Mouse (Mus musculus) forebrain, embryonic 12.5 days (tissue): ENCODE measurements around the gene Arid1b. TPM values are rescaled to one million over a fixed set of nuclear protein-coding genes. Genes with fewer than 3 reads are reported as not detected.

Source experiments
- ATAC-seq: fragments of 200-750 bp; cut with Nextera tagmentation; 2 replicates; pipeline ENCODE4 v1.8.0; 2017; ENCODE audit warnings: moderate TSS enrichment; ENCODE audit not compliant: low FRiP score
- H3K27ac ChIP-seq: fragments of 300-500 bp; sonication (generic); 2 replicates; pipeline ENCODE4 v1.5.1; 2016; ENCODE audit warnings: mild to moderate bottlenecking
- H3K27me3 ChIP-seq: fragments of 300-500 bp; sonication (generic); 2 replicates; pipeline ENCODE4 v1.6.1; 2016; ENCODE audit warnings: mild to moderate bottlenecking
- H3K36me3 ChIP-seq: fragments of 300-500 bp; sonication (generic); replicated peaks from 2 replicates; pipeline ENCODE4 v1.6.1; 2016; ENCODE audit warnings: mild to moderate bottlenecking
- H3K4me1 ChIP-seq: fragments of 300-500 bp; sonication (generic); 2 replicates; pipeline ENCODE4 v1.6.1; 2016
- H3K4me2 ChIP-seq: fragments of 300-500 bp; sonication (generic); 2 replicates; pipeline ENCODE4 v1.6.1; 2016; ENCODE audit warnings: mild to moderate bottlenecking, moderate library complexity
- H3K4me3 ChIP-seq: fragments of 300-500 bp; sonication (generic); replicated peaks from 2 replicates; pipeline ENCODE4 v1.5.1; 2016; ENCODE audit warnings: mild to moderate bottlenecking
- H3K9ac ChIP-seq: fragments of 300-500 bp; sonication (generic); 2 replicates; pipeline ENCODE4 v1.6.1; 2016; ENCODE audit warnings: mild to moderate bottlenecking
- H3K9me3 ChIP-seq: fragments of 300-500 bp; sonication (generic); 2 replicates; pipeline ENCODE4 v1.6.1; 2016
- WGBS: fragments of 180-500 bp; shearing (Covaris S2); methylation state at CpG from one replicate; pipeline ENCODE4 v1.1.7; 2016; 5-methylcytosine and 5-hydroxymethylcytosine counted together
- polyA plus RNA-seq: library from polyadenylated mRNA; unstranded; fragments of >200 nt; fragmentation: Nextera tagmentation; extraction: Ambion mirVana; gene quantifications from 2 replicates; pipeline ENCODE4 v1.2.1, GENCODE M21; 2016

Gene Arid1b
- polyA plus RNA-seq, 1 experiment from 2014 or later, result 17.4 TPM

DNA sequence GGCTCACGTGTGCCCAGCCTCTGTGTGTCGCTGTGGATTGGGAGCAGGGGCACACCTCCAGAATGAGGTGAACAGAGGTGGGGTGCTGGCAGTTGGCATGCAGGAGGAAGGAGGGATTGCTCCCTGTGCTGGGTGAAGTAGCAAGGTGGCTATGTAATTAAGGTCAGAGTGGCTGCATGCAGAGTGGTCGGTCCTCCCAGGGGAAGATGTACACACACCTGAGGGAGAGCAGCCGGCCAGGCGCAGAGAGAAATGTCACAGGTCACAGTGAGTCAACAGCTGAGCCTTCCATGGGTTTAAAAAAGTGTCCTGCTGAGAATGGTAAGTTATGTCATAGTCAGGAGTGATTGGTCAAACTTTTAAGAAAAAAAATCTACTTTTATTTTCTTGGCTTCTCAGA lies 14.6 kb downstream of the Arid1b start:
- peaks cover 72% of the 10 kb centered on the region for H3K4me1 ChIP-seq
- WGBS, result 73% methylated on average over 5 of the region's 5 CpGs
- ATAC-seq, result no peak
- no peak overlapping the region for H3K4me2 ChIP-seq
- H3K27me3 ChIP-seq, result peaks cover 52% of the 10 kb centered on the region
- no peak overlapping the region for H3K9ac ChIP-seq
- H3K9me3 ChIP-seq, result no peaks in the 10 kb centered on the region
- no peaks in the 10 kb centered on the region for H3K36me3 ChIP-seq
- no peak overlapping the region for H3K27ac ChIP-seq
- H3K4me3 ChIP-seq, result no peak overlapping the region

- Histone ChIP-seq H3K9ac (no peak overlapping the region), H3K27me3 (peaks cover 46% of the 10 kb centered on the region), H3K4me2 (no peak overlapping the region), H3K36me3 (no peaks in the 10 kb centered on the region), H3K9me3 (no peaks in the 10 kb centered on the region), H3K4me1 (peaks cover 68% of the 10 kb centered on the region), H3K4me3 (no peak overlapping the region), H3K27ac (no peak overlapping the region)
- 76% methylated on average over 12 of the region's 12 CpGs for WGBS
- no peak for ATAC-seq
Observed at GRCm38 (mm10) chr17:5009526-5010260, 15.6 kb downstream of the Arid1b start.

DNA sequence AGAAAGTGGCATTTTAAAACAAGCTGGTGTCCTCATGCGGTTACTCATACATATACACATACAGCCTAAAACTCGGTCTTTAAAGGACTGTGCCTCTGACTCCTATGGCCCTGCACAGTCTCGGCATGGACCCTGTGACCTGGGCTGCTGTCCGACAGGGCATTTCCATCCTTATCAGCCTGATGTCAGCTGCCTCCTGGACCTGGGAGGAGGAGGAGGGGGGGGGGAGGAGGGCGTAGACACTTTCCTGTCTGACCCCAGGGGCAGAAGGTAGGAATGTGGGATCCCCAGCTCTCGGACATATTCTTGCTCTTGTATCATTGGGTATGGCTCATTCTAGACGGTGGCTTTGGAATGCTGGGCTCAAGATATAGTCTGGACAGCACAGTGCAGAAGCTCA lies 16.6 kb downstream of the Arid1b start:
- 80% methylated on average over 6 of the region's 7 CpGs for WGBS

DNA sequence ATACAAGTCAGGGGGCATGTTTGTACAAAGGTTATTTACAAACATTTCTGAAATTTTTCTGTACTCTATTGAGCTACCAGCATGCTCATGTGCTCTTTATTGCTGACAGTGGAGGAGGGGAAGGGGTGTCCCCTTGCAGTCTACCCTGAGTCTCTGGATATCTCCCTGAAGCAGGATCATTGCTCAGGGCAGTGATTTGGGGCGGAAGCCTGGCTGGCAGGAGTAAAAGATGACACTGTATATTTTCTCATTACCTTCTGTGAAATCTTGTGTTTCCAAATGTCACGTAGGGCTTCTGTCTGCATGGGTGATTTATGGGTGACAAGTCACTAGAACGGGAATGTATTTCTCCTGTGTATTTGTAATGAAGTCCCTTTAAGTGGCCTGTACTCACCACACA lies 18.0 kb downstream of the Arid1b start:
- H3K4me1 ChIP-seq, result peaks cover 52% of the 10 kb centered on the region
- H3K27me3 ChIP-seq, result peaks cover 30% of the 10 kb centered on the region
- no peaks in the 10 kb centered on the region for H3K36me3 ChIP-seq
- no peak overlapping the region for H3K4me3 ChIP-seq
- no peaks in the 10 kb centered on the region for H3K9me3 ChIP-seq
- ATAC-seq, result no peak
- no peak overlapping the region for H3K27ac ChIP-seq
- WGBS, result 89% methylated on average over 3 of the region's 3 CpGs
- no peak overlapping the region for H3K9ac ChIP-seq
- no peak overlapping the region for H3K4me2 ChIP-seq

More for the DNA sequence above, 16.6 kb downstream of the Arid1b start:
- no peaks in the 10 kb centered on the region for H3K9me3 ChIP-seq
- no peak overlapping the region for H3K27ac ChIP-seq
- H3K4me2 ChIP-seq, result no peak overlapping the region
- H3K4me3 ChIP-seq, result no peak overlapping the region
- peaks cover 58% of the 10 kb centered on the region for H3K4me1 ChIP-seq
- ATAC-seq, result no peak
- H3K27me3 ChIP-seq, result peaks cover 35% of the 10 kb centered on the region
- H3K9ac ChIP-seq, result no peak overlapping the region
- no peaks in the 10 kb centered on the region for H3K36me3 ChIP-seq

DNA sequence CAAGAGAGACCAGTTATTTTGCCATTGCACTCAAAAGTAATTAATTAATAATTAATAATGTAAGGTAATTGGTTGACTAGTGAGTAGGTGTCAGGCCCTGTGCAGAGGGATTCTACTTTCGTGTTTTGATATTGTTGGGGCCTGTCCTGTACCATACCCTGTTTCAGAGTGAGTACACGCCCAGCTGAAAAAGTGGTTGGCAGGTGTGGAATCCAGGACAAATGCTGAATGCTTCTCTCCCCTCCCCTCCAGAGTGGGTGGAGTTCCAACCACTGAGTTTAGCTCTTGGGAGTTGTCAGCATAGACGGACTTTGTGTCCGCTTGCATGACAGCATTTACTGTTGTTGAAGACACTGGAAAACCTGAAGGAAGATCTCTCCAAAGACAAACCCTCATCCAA lies 18.4 kb downstream of the Arid1b start:
- Histone ChIP-seq H3K9ac (no peak overlapping the region), H3K4me2 (no peak overlapping the region), H3K4me1 (peaks cover 49% of the 10 kb centered on the region), H3K27me3 (peaks cover 30% of the 10 kb centered on the region), H3K36me3 (no peaks in the 10 kb centered on the region), H3K27ac (no peak overlapping the region), H3K9me3 (no peaks in the 10 kb centered on the region), H3K4me3 (no peak overlapping the region)
- WGBS, result 83% methylated on average over 4 of the region's 4 CpGs
- no peak for ATAC-seq

- no peak overlapping the region for H3K9ac ChIP-seq
- no peaks in the 10 kb centered on the region for H3K36me3 ChIP-seq
- 85% methylated on average over 23 of the region's 23 CpGs for WGBS
- H3K4me3 ChIP-seq, result no peak overlapping the region
- ATAC-seq, result no peak
- H3K4me1 ChIP-seq, result peaks cover 30% of the 10 kb centered on the region
- H3K27me3 ChIP-seq, result peaks cover 27% of the 10 kb centered on the region
- no peak overlapping the region for H3K4me2 ChIP-seq
- no peaks in the 10 kb centered on the region for H3K9me3 ChIP-seq
- no peak overlapping the region for H3K27ac ChIP-seq
Observed at GRCm38 (mm10) chr17:5014327-5014957, 20.3 kb downstream of the Arid1b start.

DNA sequence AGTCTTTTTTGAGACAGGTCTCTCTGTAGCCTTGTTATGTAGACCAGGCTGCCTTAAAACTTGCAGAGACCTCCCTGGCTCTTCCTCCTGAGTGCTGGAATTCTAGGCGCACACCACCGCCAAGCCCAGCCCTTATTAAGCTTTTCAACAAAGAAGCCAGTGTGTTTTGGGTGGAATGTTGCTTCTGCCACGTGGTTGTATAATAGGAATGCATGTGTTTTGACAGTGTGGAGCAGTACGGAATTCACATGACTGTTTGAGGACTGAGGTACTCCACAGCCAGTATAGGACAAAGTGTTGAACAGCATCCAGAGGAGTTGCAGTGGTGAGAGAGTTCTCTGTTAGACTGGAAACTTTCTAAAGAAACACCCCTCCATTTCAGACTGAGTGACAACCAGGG lies 22.3 kb downstream of the Arid1b start:
- H3K4me3 ChIP-seq, result no peak overlapping the region
- H3K36me3 ChIP-seq, result no peaks in the 10 kb centered on the region
- no peaks in the 10 kb centered on the region for H3K9me3 ChIP-seq
- ATAC-seq, result peak; percentile 71; the same call in 1 of the 2 replicates
- no peak overlapping the region for H3K4me2 ChIP-seq
- WGBS, result 37% methylated on average over 4 of the region's 4 CpGs
- no peak overlapping the region for H3K27ac ChIP-seq
- H3K4me1 ChIP-seq, result peaks cover 32% of the 10 kb centered on the region
- no peak overlapping the region for H3K9ac ChIP-seq
- peaks cover 20% of the 10 kb centered on the region for H3K27me3 ChIP-seq

DNA sequence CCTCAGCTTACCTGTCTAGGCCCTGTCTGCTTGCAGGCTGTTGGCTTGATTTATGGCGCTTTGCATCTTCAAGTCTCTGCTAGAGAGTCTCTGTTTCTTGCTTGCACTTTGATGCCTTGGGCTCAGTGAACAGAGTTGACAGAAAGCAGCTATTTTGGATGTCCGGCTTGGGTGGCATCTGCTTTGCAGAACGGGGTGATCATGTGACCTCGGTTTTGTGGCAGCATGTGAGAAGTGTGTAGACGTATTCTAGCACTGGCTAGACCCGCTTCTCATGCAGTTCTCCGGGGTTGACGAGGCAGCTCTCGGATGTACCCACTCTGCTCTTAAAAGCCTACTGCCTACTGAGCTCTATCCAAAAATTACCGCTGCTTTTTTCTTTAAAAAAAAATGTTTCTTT lies 22.9 kb downstream of the Arid1b start:
- Histone ChIP-seq H3K9me3 (no peaks in the 10 kb centered on the region), H3K4me3 (no peak overlapping the region), H3K9ac (no peak overlapping the region), H3K27me3 (peaks cover 16% of the 10 kb centered on the region), H3K4me2 (no peak overlapping the region), H3K4me1 (peaks cover 34% of the 10 kb centered on the region), H3K27ac (no peak overlapping the region), H3K36me3 (no peaks in the 10 kb centered on the region)
- no peak for ATAC-seq
- 90% methylated on average over 10 of the region's 10 CpGs for WGBS

DNA sequence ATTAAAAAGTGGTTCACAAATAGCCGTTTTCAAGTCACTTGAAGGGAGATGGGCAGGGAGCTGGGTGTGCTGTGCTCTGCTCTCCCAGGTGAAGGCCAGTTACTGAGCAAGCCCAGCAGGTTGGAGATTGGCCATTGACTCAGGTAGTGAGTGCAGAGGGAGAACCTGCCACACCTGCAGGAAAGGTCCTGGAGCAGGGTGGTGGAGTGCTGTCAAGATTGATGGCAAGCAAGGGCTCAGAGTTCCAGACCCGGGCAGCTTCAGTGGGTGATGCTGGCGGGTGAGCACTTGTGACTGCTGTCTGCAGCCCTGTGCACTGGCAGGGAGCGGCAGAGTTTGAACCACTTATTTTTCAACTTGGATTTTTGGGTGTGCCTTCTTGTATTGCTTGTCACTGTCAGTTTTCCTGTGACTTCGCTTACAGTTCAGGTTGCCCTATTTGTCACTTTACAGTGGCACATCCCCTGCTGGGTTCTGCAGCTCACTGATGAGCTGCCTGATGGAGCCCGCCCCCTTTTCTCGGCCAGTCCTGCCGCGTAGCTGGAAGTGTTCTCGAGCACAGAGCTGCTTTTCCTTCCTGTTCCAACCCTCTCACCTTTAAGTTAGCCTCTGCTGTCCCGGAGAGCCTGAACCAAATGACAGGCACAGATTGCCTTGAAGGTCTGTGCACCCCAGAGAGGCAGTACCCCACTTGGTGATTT lies 27.3 kb downstream of the Arid1b start:
- Histone ChIP-seq H3K27me3 (no peaks in the 10 kb centered on the region; the same call in 1 of the 2 replicates), H3K4me1 (peaks cover 38% of the 10 kb centered on the region), H3K36me3 (no peaks in the 10 kb centered on the region), H3K4me2 (no peak overlapping the region), H3K27ac (no peak overlapping the region), H3K4me3 (no peak overlapping the region), H3K9ac (peak overlapping the region; percentile 18; the same call in 1 of the 2 replicates), H3K9me3 (no peaks in the 10 kb centered on the region)
- ATAC-seq, result 0 out of 2 replicates have a peak, but pooled peaks have one; percentile 24
- 45% methylated on average over 11 of the region's 11 CpGs for WGBS

GRCm38 (mm10) chr17:5022019-5022544 lies 27.9 kb downstream of the Arid1b start:
- no peak overlapping the region for H3K4me2 ChIP-seq
- H3K9ac ChIP-seq, result no peak overlapping the region
- no peak overlapping the region for H3K4me3 ChIP-seq
- H3K4me1 ChIP-seq, result peaks cover 36% of the 10 kb centered on the region
- WGBS, result 65% methylated on average over 9 of the region's 9 CpGs
- H3K27me3 ChIP-seq, result no peaks in the 10 kb centered on the region; the same call in 1 of the 2 replicates
- no peak for ATAC-seq
- no peaks in the 10 kb centered on the region for H3K9me3 ChIP-seq
- no peaks in the 10 kb centered on the region for H3K36me3 ChIP-seq
- no peak overlapping the region for H3K27ac ChIP-seq

- Histone ChIP-seq H3K36me3 (no peaks in the 10 kb centered on the region), H3K4me3 (no peak overlapping the region), H3K4me1 (peaks cover 36% of the 10 kb centered on the region), H3K9ac (no peak overlapping the region), H3K27me3 (no peaks in the 10 kb centered on the region; the same call in 1 of the 2 replicates), H3K4me2 (no peak overlapping the region), H3K9me3 (no peaks in the 10 kb centered on the region), H3K27ac (no peak overlapping the region)
- WGBS, result 82% methylated on average over 10 of the region's 10 CpGs
- no peak for ATAC-seq
Observed at GRCm38 (mm10) chr17:5023745-5024144, 29.6 kb downstream of the Arid1b start.

DNA sequence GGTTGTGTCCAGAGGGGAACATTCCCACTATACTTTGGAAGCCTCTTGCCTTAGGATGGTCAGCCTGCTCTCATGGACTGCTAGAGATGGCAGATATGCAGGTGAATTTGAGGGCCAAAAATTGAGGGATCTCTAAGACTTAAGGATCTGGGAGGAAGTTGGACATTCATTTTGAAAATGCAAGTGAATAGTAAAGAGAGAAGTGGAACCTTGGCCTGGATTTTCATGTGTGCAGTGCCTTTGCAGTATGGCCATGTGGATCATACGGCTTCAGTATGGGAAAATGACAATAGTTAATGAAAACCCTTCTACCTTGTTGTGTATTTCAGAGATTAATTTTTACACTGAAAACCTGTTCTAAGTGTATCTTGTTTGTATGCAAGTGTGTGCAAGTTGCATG lies 31.3 kb downstream of the Arid1b start:
- WGBS, result 91% methylated on average over 1 of the region's 1 CpGs
- no peak for ATAC-seq

More for the DNA sequence above, 31.3 kb downstream of the Arid1b start:
- H3K4me1 ChIP-seq, result peaks cover 44% of the 10 kb centered on the region
- no peak overlapping the region for H3K27ac ChIP-seq
- H3K4me2 ChIP-seq, result no peak overlapping the region
- no peak overlapping the region for H3K4me3 ChIP-seq
- H3K9me3 ChIP-seq, result no peaks in the 10 kb centered on the region
- H3K9ac ChIP-seq, result no peak overlapping the region
- H3K27me3 ChIP-seq, result no peaks in the 10 kb centered on the region
- H3K36me3 ChIP-seq, result no peaks in the 10 kb centered on the region
